8 mouse cellular contexts compared by ENCODE assay signal in the genomic region with DNA sequence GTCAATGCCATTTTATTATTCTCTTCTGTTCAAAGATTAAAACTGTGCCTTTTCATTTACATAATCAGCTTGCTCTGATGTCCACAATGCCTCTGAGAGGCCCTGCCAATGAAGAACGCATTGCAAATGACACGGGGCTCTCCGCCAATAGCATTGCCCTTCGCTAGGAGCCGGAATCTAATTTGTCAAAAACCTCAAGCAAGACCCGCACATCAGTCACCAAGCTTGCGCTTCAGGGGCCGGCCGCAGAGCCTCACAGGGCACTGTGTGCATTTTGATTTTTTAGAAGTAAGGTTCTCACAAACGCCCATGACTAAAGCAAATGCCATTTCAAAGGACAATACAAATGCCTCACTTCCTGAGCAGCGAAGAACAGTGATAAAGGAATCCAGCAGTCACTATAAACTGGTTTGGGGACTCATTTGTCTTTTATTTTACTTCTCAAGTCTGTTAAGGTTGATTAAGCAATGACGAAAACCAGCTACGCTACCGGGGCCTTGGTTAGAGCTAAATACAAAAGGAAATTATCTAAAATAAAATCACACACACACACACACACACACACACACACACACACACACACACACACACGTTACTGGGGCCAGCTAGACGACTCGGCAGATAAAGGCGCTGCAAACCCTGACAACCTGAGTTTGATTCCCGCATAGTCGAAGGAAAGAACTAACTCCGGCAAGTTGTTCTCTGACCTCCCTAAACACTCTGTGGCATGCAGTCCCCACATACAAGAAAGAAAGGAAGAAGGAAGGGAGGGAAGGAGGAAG. TPM values are rescaled to one million over a fixed set of nuclear protein-coding genes. Genes with fewer than 3 reads are reported as not detected.
DNase-seq lines count a peak whose midpoint lies in the region; ATAC-seq and TF ChIP-seq lines count a peak whose summit lies in the region.

No protein-coding gene starts in this region.

- peak; percentile 80 for ATAC-seq in heart, embryonic 16.5 days (replicated peaks; ENCODE audit: extremely low read depth, insufficient read depth, low FRiP score)
- ATAC-seq in lung, embryonic 16.5 days (ENCODE audit: low read depth): peak; percentile 73

- DNase-seq in gastrocnemius, adult 2 months: no peak
- no peak for DNase-seq in gastrocnemius, adult 18-20 months (ENCODE audit: low spot score)
- DNase-seq in embryo, embryonic 11 days: peak; percentile 87
- peak; percentile 51 to 69 for DNase-seq in kidney, postnatal 4 days
- peak; percentile 44 for DNase-seq in right cerebral cortex, postnatal 14 days
- DNase-seq in adipocyte (ENCODE audit: low spot score): no peak

- 0 out of 2 replicates have a peak, but pooled peaks cover 3% of the 10 kb centered on the region for H3K4me1 ChIP-seq in heart, embryonic 16.5 days (ENCODE audit: control insufficient read depth, insufficient read depth, low read length)
- peaks cover 5% of the 10 kb centered on the region; the same call in 1 of the 2 replicates for H3K4me1 ChIP-seq in lung, embryonic 16.5 days (replicated peaks; ENCODE audit: control insufficient read depth, insufficient read depth, low read length)

- intact Hi-C loops in gastrocnemius, adult 2 months (cut with DNase I): no loop called here

- peaks cover 6% of the 10 kb centered on the region; the same call in 1 of the 2 replicates for H3K36me3 ChIP-seq in heart, embryonic 16.5 days (ENCODE audit: control insufficient read depth, insufficient read depth)
- no peaks in the 10 kb centered on the region for H3K36me3 ChIP-seq in lung, embryonic 16.5 days (ENCODE audit: control insufficient read depth, insufficient read depth, low read length)

- H3K4me3 ChIP-seq in gastrocnemius, adult 2 months: peak overlapping the region; percentile 48
- H3K4me3 ChIP-seq in heart, embryonic 16.5 days (ENCODE audit: low read length): peak overlapping the region; percentile 42
- peak overlapping the region; percentile 16; the same call in 1 of the 2 replicates for H3K4me3 ChIP-seq in lung, embryonic 16.5 days (ENCODE audit: low read length)

- TF ChIP-seq CTCF in gastrocnemius, adult 2 months (IDR thresholded peaks at IDR 0.05): no peak

- peak overlapping the region; percentile 57; the same call in 1 of the 2 replicates for H3K9ac ChIP-seq in heart, embryonic 16.5 days (ENCODE audit: low read length)
- H3K9ac ChIP-seq in lung, embryonic 16.5 days (ENCODE audit: low read length): peak overlapping the region; percentile 29; the same call in 1 of the 2 replicates

- peak overlapping the region; percentile 66 for H3K4me2 ChIP-seq in heart, embryonic 16.5 days (ENCODE audit: low read depth, low read length)
- peak overlapping the region; percentile 46 for H3K4me2 ChIP-seq in lung, embryonic 16.5 days (ENCODE audit: low read depth, low read length)

- H3K27ac ChIP-seq in gastrocnemius, adult 2 months: no peak overlapping the region
- peak overlapping the region; percentile 71 for H3K27ac ChIP-seq in heart, embryonic 16.5 days (ENCODE audit: low read length)
- peak overlapping the region; percentile 65; the same call in 1 of the 2 replicates for H3K27ac ChIP-seq in lung, embryonic 16.5 days (ENCODE audit: low read length)

- WGBS in heart, embryonic 16.5 days: 13% methylated on average over 21 of the region's 21 CpGs
- 12% methylated on average over 21 of the region's 21 CpGs for WGBS in lung, embryonic 16.5 days

- no peaks in the 10 kb centered on the region for H3K27me3 ChIP-seq in heart, embryonic 16.5 days (ENCODE audit: control insufficient read depth, insufficient read depth, low read length)
- no peaks in the 10 kb centered on the region for H3K27me3 ChIP-seq in lung, embryonic 16.5 days (ENCODE audit: control insufficient read depth, insufficient read depth, low read depth, low read length)

- no peaks in the 10 kb centered on the region for H3K9me3 ChIP-seq in heart, embryonic 16.5 days (replicated peaks; ENCODE audit: control insufficient read depth, low read length)
- no peaks in the 10 kb centered on the region for H3K9me3 ChIP-seq in lung, embryonic 16.5 days (ENCODE audit: control insufficient read depth, low read length)

RNA-seq across cellular contexts. Expression of a gene that starts 24.4 kb away (rescaled TPM):
- 1 to 10 TPM; 2.2 to 2.8 TPM for total RNA-seq in gastrocnemius, adult 2 months (2021)
- 1 to 10 TPM; 1.7 to 3.1 TPM for total RNA-seq in gastrocnemius, adult 18-20 months (2021)
- 94.8 and 97.3 TPM in 2 replicates for polyA plus RNA-seq in heart, embryonic 16.5 days (2015; fragmentation: Nextera tagmentation; extraction: Ambion mirVana)
- 117 and 118 TPM in 2 replicates for polyA plus RNA-seq in lung, embryonic 16.5 days (2015; fragmentation: Nextera tagmentation; extraction: Ambion mirVana)

Comparison
In these comparisons a context has a peak if more than half of its experiments do, and no peak if none do; other contexts are left out.
1. DNase-seq: peak in embryo, embryonic 11 days (single experiment), kidney, postnatal 4 days (2 of 2) and right cerebral cortex, postnatal 14 days (single experiment); none in gastrocnemius, adult 2 months (single experiment), gastrocnemius, adult 18-20 months (single experiment) and adipocyte (single experiment).
2. Peak in every context shown above with its lines, with median percentiles within 50 percentile points of each other: H3K4me3 ChIP-seq.